Mouse (Mus musculus) spleen, postnatal 4 days (tissue): ENCODE measurements at regions not wholly inside any gene's neighbourhood (a gene's known extent, or its start where the extent isn't known, plus 50 kb on each side); places are given as distances from the start of the nearest gene placed in this dataset.
A peak's percentile ranks its signal among the peaks of the same experiment; 100 is the strongest.
"Not testable (repeated sequence)": the region's sequence is repeated elsewhere in the genome, so short reads cannot be mapped to it uniquely, and the experiment has no call there.

ENCODE experiments used
- DNase-seq, 2 experiments: peaks; one replicate each; pipeline ENCODE4 v3.0.0; 2022; ENCODE audit warnings: low spot score in 2 of 2

DNA sequence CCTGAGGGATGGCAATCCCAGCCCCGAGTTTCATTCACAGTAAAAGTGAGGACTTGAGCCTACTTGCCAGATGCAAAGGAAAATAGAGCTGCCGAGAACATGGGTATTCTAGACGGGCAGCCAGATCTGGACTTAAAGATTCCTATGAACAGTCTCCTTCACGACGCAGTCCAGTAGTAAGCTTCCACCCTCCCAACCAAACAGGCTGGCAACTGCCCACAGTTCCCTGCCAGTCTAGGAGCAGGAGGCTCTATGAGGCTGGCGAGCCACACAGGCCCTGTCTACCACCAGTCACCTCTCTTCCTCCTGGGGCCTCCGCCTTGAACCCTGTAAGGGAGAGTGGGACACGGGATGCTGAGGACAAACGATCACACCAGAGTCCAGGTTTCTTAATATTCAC, 153.5 kb upstream of the Snrpn start:
- DNase-seq = peak in 1 of 2 experiments; percentile 53

DNA sequence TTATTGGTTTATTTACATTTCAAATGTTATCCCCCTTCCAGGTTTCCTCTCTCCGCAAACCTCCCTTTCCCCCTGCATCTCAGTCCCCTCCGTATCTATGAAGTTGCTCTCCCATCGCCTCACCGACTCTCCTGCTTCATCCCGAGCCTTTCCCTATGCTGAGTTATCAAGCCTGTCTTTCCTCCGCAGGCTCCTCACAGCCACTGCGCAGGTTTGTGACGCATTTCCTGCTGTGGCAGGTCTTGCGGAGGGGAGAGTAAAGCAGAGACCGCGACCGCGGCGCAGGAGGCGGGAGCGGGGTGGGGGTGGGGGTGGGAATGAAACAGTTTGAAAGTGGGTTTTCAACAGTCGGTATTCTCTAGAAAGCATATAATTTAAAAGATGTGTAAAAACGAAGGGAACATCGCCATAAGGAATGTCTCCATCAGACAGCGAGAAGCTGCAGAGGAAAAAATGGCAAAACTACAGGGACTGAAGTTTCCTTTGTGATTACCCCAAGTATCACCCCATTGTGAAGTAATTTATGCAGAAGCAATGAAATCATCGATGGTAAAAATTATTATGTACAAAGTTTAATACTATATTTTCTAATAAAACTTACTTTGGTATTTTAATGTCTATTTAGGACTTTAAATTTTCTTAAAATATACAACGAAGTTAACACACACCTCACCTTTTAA, 104.3 kb upstream of the Snrpn start:
- DNase-seq = not testable (repeated sequence)

DNA sequence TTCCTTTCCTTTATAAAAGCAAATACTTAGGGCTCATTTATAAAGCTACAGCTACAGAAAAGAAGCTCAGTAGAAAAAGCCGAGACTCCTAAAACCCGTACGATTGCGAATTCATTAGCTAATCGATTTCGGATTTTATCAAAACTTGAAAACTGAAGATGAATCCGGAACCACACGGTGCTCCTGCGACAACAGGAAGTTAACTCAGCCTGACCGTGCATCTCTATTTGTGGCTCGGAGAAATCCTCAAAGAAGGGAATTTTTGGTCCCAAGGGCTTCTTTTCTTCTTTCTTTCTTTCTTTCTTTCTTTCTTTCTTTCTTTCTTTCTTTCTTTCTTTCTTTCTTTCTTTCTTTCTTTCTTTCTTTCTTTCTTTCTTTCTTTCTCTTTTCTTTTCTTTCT, 103.7 kb upstream of the Snrpn start:
- DNase-seq = not testable (repeated sequence)

DNA sequence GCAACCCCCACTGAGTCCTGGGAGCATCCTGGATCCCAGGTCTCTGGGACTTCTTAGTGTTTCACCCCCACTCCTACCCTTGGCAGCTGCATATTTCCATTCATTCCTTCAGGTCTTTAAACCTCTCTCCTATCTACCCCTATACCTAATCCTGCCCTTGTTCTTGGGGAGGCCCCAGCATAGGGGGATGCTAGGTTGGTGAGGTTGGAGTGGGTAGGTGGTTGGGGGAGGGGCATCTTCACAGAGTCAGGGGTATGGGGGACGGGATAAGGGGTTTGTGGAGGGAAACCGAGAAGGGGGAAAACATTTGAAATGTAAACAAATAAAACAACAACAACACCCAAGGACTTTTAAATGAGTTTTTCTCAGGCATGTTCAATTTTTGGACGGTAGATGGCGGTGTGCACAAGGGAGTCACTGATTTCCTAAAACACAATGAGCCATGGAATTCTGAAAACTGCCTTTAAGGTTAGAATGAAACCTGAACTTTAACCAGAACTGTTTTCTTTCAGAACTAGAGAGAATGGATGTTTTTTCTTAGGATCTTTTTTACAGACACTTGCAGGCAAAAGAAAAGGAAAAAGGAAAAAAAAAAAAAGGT, 98.7 kb upstream of the Snrpn start:
- DNase-seq = not testable (repeated sequence)

DNA sequence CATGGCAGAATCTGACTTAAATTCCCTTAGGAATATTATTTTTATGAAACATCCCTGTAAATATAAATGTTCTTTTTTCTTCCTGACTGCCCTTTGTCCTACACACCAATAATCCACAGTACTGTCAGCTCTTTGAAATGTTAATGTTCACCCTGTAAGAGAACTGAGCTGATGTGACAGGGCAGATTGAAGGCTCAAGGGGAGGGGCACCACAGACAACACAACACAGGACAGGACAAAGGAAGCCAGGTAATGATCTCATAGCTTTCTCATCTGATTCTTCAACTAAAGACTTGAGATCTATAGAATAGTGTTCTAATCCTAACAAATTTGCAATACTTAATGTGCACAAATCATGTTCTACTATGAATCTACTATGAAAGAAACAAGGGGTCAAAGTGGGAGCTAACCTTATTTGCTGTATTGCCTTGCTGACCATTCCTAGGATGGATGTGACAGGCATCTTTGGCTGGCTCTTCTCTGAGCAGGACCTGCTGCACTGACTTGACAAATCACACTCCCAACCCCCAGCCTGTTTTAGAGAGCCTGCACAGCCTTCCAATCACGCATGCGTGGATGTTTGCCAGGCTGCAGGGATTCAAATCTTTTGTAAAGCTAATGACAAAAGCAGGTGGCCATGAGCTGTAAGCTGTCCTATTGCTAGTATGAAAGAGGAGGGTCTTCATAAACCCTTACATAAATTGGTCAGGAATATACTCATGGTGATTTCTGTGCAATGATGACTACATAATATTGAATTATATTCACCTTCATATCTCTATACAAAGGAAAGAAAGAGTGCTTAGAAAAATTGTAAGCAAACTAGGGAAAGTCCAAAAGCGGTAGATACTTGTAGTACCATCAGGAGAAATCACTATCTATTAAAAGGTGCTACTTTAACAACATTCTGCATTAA, 76.6 kb upstream of the Snrpn start:
- not testable (repeated sequence) for DNase-seq
